Mouse (Mus musculus) left cerebral cortex, postnatal 25 days (tissue): ENCODE results near the gene Kctd17. TPM values are rescaled to one million over a fixed set of nuclear protein-coding genes. Genes with fewer than 3 reads are reported as not detected.

ENCODE experiments used
- DNase-seq, 2 experiments: peaks; one replicate each; pipeline ENCODE4 v3.0.0; 2022; ENCODE audit warnings: low spot score in 2 of 2, mixed read lengths in 1 of 2
- intact Hi-C: fragments of 180-260 bp; cut with DNase I; formaldehyde crosslinking; loops from one replicate; pipeline ENCODE4 v1.15.1; 2025
- total RNA-seq, 2 experiments: library from RNA; stranded (reverse); gene quantifications; 2 replicates each; pipeline ENCODE4 v1.2.3; 2021

Kctd17 gene
- total RNA-seq, 2 experiments from 2014 or later = 317 to 361 TPM

DNA sequence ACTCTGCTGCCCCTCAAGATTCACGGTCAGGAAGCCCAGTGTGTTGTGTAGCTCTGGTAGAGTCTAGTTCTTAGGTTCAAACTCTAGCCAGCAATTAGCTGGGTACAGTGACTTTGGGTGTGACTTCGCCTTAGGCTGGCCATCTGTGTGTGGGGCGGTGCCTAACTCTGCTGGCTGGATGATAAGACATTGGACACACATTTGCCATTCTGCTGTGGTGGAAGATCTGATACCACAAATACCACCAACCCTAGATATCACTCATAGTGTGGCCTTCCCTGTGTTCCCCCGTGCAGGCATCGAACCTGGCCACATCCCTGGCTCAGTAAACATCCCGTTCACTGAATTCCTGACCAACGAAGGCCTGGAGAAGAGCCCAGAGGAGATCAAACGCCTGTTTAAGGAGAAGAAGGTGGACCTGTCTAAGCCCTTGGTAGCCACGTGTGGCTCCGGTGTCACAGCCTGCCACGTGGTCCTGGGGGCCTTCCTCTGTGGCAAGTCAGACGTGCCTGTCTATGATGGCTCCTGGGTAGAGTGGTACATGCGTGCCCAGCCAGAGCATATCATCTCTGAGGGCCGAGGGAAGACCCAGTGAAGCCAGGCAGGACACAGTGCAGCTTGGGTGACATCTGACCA is 15.2 kb upstream of the Kctd17 start:
- DNase-seq = no peak
- intact Hi-C loops = no loop called here

GRCm38 (mm10) chr15:78413719-78414117 is 14.6 kb upstream of the Kctd17 start:
- intact Hi-C loops = no loop called here
- no peak for DNase-seq

DNA sequence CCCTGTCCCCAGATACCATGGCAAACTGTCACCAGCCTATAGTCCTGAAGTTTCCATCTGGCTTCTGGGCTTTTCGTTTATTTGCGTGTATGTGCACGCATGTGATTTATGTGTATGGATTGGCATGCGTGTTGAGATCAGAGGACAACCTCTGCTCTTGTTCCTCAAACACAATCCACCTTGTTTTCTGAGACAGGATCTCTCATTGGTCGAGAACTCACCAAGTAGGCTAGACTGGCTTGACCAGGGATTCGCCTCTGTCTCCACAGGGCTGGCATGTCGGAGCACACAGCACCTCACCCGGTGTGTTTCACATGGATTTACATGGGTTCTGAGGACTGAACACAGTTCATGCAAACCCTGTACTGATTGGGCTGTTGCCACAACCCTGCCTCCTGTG is 14.2 kb upstream of the Kctd17 start:
- intact Hi-C loops = no loop called here
- no peak for DNase-seq

GRCm38 (mm10) chr15:78416937-78417336 is 11.4 kb upstream of the Kctd17 start:
- intact Hi-C loops = no loop called here
- no peak for DNase-seq

GRCm38 (mm10) chr15:78420395-78420794 is 8.0 kb upstream of the Kctd17 start:
- DNase-seq = no peak
- intact Hi-C loops = loop anchor here (5.0 kb wide), 1 partner anchor 163 kb away; no protein-coding TSS in a partner anchor

- intact Hi-C loops = loop anchor here (1.0 to 5.0 kb wide), 2 partner anchors 67 to 165 kb away; no protein-coding TSS in a partner anchor
- DNase-seq = peak; percentile 80 to 85
Observed at GRCm38 (mm10) chr15:78422046-78422956, 6.1 kb upstream of the Kctd17 start.

GRCm38 (mm10) chr15:78424507-78424906 is 3.9 kb upstream of the Kctd17 start:
- no peak for DNase-seq
- intact Hi-C loops = loop anchor here (5.0 kb wide), 1 partner anchor 167 kb away; no protein-coding TSS in a partner anchor

- intact Hi-C loops = no loop called here
- no peak for DNase-seq
Observed at GRCm38 (mm10) chr15:78425230-78425629, 3.1 kb upstream of the Kctd17 start.

- no peak for DNase-seq
- intact Hi-C loops = no loop called here
Observed at GRCm38 (mm10) chr15:78429139-78429459, 735 bp downstream of the Kctd17 start.

- DNase-seq = no peak
- intact Hi-C loops = loop anchor here (5.0 to 10.0 kb wide), 2 partner anchors 253 to 455 kb away; partner anchors contain the start of gene Eif3d
Observed at GRCm38 (mm10) chr15:78429871-78430622, 1.7 kb downstream of the Kctd17 start.

DNA sequence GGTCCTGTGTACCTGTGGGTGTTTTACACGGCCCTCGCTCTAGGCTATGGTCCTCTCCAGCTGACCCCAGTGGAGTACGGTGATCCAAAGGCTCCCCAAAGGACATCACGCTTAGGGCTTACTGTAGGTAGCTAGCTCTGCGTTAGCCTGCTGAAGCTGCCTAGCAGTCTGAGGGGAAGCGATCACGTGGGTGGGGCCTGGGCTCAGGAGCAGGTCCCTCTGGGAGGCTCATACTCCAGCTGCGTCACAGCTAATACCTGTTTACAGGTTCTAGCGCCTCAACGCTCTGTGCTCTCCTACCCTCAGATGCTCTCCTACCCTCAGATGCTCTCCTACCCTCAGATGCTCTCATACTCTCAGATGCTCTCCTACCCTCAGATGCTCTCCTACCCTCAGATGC is 2.5 kb downstream of the Kctd17 start:
- intact Hi-C loops = loop anchor here (5.0 to 10.0 kb wide), 2 partner anchors 254 to 456 kb away; partner anchors contain the start of gene Eif3d

GRCm38 (mm10) chr15:78431541-78432121 is 3.3 kb downstream of the Kctd17 start:
- intact Hi-C loops = loop anchor here (5.0 to 10.0 kb wide), 2 partner anchors 254 to 457 kb away; partner anchors contain the start of gene Eif3d
- DNase-seq = no peak

More for the DNA sequence above, 2.5 kb downstream of the Kctd17 start:
- no peak for DNase-seq

- intact Hi-C loops = loop anchor here (5.0 to 10.0 kb wide), 3 partner anchors 258 to 460 kb away; partner anchors contain the start of gene Eif3d
- peak; percentile 54 to 72 for DNase-seq
Observed at GRCm38 (mm10) chr15:78434896-78435520, 6.6 kb downstream of the Kctd17 start.

DNA sequence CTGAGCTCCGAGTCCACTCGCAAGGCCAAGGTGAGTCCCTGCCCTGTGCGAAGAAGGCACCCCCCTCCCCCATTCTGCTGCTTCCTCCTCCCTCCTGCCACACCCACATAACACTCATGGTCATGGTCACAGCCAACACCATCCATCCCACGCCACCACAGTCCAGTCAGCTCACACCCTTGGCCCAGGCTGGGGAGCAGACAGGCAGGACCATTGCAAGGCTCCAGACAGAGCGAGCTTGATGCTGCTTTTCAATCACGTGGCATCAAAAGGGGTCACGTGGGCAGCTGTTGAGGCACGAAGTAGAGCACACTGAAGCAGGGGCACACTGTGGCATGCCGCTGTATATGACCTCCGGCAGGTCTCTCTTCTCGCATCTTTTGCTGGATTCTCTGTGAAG is 7.3 kb downstream of the Kctd17 start:
- intact Hi-C loops = loop anchor here (5.0 to 10.0 kb wide), 2 partner anchors 277 to 461 kb away; partner anchors contain the start of gene Eif3d
- no peak for DNase-seq

- peak; percentile 88 to 93 for DNase-seq
- intact Hi-C loops = loop anchor here (1.0 to 10.0 kb wide), 3 partner anchors 108 to 462 kb away; partner anchors contain the start of genes Eif3d and Sstr3
Observed at GRCm38 (mm10) chr15:78436380-78437192, 8.2 kb downstream of the Kctd17 start.

GRCm38 (mm10) chr15:78437237-78438017 is 9.1 kb downstream of the Kctd17 start:
- intact Hi-C loops = loop anchor here (1.0 to 10.0 kb wide), 3 partner anchors 107 to 463 kb away; partner anchors contain the start of genes Eif3d and Sstr3
- peak; percentile 63 to 86 for DNase-seq

DNA sequence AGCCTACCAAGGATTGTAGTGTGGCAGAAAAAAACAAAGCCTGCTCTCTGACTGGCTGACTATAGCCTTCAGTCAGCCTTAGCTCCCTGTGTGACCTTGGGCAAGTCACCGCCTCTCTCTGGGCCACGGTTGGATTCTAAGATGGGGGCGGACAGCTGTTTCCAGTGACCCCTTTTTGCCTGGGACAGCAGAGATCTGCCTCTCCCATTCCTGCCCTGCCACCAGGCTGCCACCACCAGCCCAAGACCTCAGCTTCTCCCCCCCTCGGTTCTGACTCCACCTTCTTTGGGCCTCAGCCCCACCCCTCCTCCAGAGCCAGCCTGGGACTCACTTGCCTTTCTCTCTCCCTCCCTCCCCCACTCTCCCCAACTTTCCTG is 9.6 kb downstream of the Kctd17 start:
- intact Hi-C loops = loop anchor here (5.0 to 10.0 kb wide), 2 partner anchors 274 to 463 kb away; partner anchors contain the start of gene Eif3d
- no peak for DNase-seq
